Mouse (Mus musculus): ENCODE measurements around the gene H2-M5.

DNA sequence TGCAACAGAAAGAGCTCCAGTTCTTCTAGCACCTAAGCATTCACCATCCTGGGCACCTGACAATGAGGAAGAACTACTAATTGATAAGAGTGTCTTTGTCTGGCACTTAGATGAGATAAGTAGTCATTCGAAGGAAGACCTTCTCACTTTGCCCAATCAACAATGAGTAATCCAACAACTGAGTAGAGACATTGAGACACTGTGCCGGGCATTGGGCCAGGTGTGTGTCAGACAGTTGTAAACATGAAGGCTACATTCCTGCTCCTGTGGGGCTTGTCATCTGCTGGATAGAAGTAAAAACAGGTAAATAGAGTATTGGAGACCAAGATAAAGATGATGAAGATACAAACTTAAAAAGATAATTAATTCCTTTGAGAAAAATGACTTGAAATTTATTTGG, 51.3 kb downstream of the H2-M5 start:
- no peak for TF ChIP-seq CTCF (IDR thresholded peaks at IDR 0.05; ENCODE audit: borderline replicate concordance, extremely low read depth, insufficient read depth, insufficient read length)
- no peak for TF ChIP-seq POLR2A (IDR thresholded peaks at IDR 0.05; ENCODE audit: borderline replicate concordance, extremely low read depth, insufficient read depth, insufficient read length, poor library complexity, severe bottlenecking)

Measured in brain, embryonic 14.5 days (tissue).